In the genomic region with DNA sequence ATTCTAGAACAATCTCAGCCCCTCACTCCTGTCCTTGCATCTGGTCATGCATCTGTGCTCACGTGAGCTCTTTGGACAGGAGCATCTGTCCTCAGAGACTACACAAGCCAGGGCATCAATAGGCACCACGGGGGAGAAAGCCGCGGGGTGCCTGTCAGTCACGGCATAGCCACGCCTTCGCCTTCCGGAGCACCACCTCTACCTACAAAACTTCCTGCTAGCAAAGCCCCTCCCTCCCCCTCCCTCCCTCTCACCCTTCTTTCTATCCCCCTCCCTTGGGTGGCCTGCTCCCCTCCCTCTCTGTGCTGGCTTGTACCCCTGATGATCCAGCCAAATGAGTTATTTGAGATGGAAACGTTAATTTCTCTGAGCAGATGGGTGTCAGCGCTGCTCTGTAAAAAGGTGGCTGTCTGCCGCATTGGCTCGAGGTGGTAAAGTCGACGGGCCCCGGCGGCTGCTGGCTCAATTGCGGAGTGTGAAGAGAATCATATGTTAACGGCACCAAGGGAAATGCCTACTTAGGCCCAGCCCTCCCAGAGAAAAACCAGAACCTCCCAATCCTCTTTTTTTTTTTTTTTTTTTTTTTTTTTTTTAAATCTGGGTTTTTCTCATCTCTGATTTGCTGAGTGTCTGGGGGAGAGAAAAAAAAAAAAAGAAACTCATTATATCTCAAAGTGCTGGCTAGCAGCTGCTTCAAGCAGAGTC, we compare ENCODE assay signal across 8 mouse cellular contexts.
DNase-seq lines count a peak whose midpoint lies in the region; ATAC-seq and TF ChIP-seq lines count a peak whose summit lies in the region.

No protein-coding gene starts in this region.

- no peak for TF ChIP-seq POLR2A in spleen, adult 2 months (IDR thresholded peaks at IDR 0.05; ENCODE audit: low read depth, low read length)

- WGBS in spleen, adult 2 months = under 1% methylated on average over 18 of the region's 18 CpGs
- WGBS in embryonic facial prominence, embryonic 11.5 days = under 1% methylated on average over 18 of the region's 18 CpGs
- WGBS in lung, postnatal 0 days = 1% methylated on average over 18 of the region's 18 CpGs

- peak overlapping the region; percentile 50 for H3K4me2 ChIP-seq in embryonic facial prominence, embryonic 11.5 days (ENCODE audit: low read depth, low read length)
- peak overlapping the region; percentile 46 for H3K4me2 ChIP-seq in lung, postnatal 0 days (replicated peaks; ENCODE audit: low read depth, low read length)

- no peak for TF ChIP-seq CTCF in spleen, adult 2 months (IDR thresholded peaks at IDR 0.05; ENCODE audit: extremely low read depth, insufficient read depth, insufficient read length, insufficient replicate concordance)
- no peak for TF ChIP-seq CTCF in lung, postnatal 0 days (IDR thresholded peaks at IDR 0.05)

- H3K9ac ChIP-seq in embryonic facial prominence, embryonic 11.5 days (replicated peaks; ENCODE audit: low read length) = no peak overlapping the region; the same call in 1 of the 2 replicates
- no peak overlapping the region for H3K9ac ChIP-seq in lung, postnatal 0 days (replicated peaks; ENCODE audit: low read depth)

- H3K36me3 ChIP-seq in spleen, adult 2 months (ENCODE audit: control insufficient read depth, insufficient read depth, low read length) = no peaks in the 10 kb centered on the region
- no peaks in the 10 kb centered on the region for H3K36me3 ChIP-seq in embryonic facial prominence, embryonic 11.5 days (replicated peaks; ENCODE audit: control insufficient read depth, insufficient read depth, low read depth, low read length)
- H3K36me3 ChIP-seq in lung, postnatal 0 days (ENCODE audit: insufficient read depth, low read length) = no peaks in the 10 kb centered on the region

- H3K4me3 ChIP-seq in spleen, adult 2 months (ENCODE audit: extremely low read depth, insufficient read depth, insufficient read length) = peak overlapping the region; percentile 45; the same call in 1 of the 2 replicates
- 0 out of 2 replicates have a peak overlapping the region, but pooled peaks have one; percentile 20 for H3K4me3 ChIP-seq in embryonic facial prominence, embryonic 11.5 days (ENCODE audit: low read depth, low read length)
- peak overlapping the region; percentile 23 for H3K4me3 ChIP-seq in lung, postnatal 0 days (ENCODE audit: low read depth, low read length)

- DNase-seq in spleen, adult 2 months (ENCODE audit: low read depth in 1 of 2, low spot score in 2 of 2) = peak; percentile 22 to 55
- DNase-seq in spleen, postnatal 4 days (ENCODE audit: low spot score in 2 of 2) = no peak
- peak; percentile 59 for DNase-seq in embryonic facial prominence, embryonic 11.5 days (ENCODE audit: low spot score)
- peak; percentile 63 to 65 for DNase-seq in heart, postnatal 10 days
- peak; percentile 54 to 66 for DNase-seq in layer of hippocampus, adult 8-10 months (ENCODE audit: low spot score in 2 of 2)
- DNase-seq in lung, postnatal 0 days (ENCODE audit: low spot score) = peak; percentile 58
- DNase-seq in right cerebral cortex, postnatal 10 days (ENCODE audit: low spot score in 2 of 2) = peak; percentile 82 to 88
- no peak for DNase-seq in gastrocnemius, postnatal 4 days (ENCODE audit: low spot score in 2 of 2)

- H3K27ac ChIP-seq in spleen, adult 2 months (ENCODE audit: insufficient read depth, low read length) = no peak overlapping the region
- no peak overlapping the region for H3K27ac ChIP-seq in embryonic facial prominence, embryonic 11.5 days (replicated peaks; ENCODE audit: low read depth, low read length)
- H3K27ac ChIP-seq in lung, postnatal 0 days (ENCODE audit: low read length) = no peak overlapping the region

- ATAC-seq in embryonic facial prominence, embryonic 11.5 days (replicated peaks; ENCODE audit: insufficient number of reproducible peaks, low FRiP score, low TSS enrichment, low read depth) = no peak
- ATAC-seq in lung, postnatal 0 days = peak; percentile 8; the same call in 1 of the 2 replicates

- no peaks in the 10 kb centered on the region; the same call in 1 of the 2 replicates for H3K4me1 ChIP-seq in spleen, adult 2 months (ENCODE audit: control insufficient read depth, insufficient read depth, insufficient read length)
- no peaks in the 10 kb centered on the region for H3K4me1 ChIP-seq in embryonic facial prominence, embryonic 11.5 days (ENCODE audit: control insufficient read depth, insufficient read depth, low read length)
- peaks cover 7% of the 10 kb centered on the region for H3K4me1 ChIP-seq in lung, postnatal 0 days (ENCODE audit: insufficient read depth, low read depth, low read length)

- peaks cover 4% of the 10 kb centered on the region; the same call in 1 of the 2 replicates for H3K27me3 ChIP-seq in spleen, adult 2 months (ENCODE audit: control insufficient read depth, insufficient read depth, low read length)
- H3K27me3 ChIP-seq in embryonic facial prominence, embryonic 11.5 days (ENCODE audit: control insufficient read depth, insufficient read depth, low read length) = no peaks in the 10 kb centered on the region
- H3K27me3 ChIP-seq in lung, postnatal 0 days (replicated peaks; ENCODE audit: insufficient read depth, low read length) = peaks cover 7% of the 10 kb centered on the region; the same call in 1 of the 2 replicates

- TF ChIP-seq EP300 in lung, postnatal 0 days (IDR thresholded peaks at IDR 0.05) = no peak

- intact Hi-C loops in heart, postnatal 10 days (cut with DNase I) = loop anchor here (2.0 kb wide), 1 partner anchor 58 kb away; no protein-coding TSS in a partner anchor

- H3K9me3 ChIP-seq in embryonic facial prominence, embryonic 11.5 days (replicated peaks; ENCODE audit: control insufficient read depth, low read length) = no peaks in the 10 kb centered on the region
- H3K9me3 ChIP-seq in lung, postnatal 0 days (ENCODE audit: low read length) = no peaks in the 10 kb centered on the region

Comparison
In these comparisons a context has a peak if more than half of its experiments do, and no peak if none do; other contexts are left out.
1. DNase-seq: peak in spleen, adult 2 months (2 of 2), embryonic facial prominence, embryonic 11.5 days (single experiment), heart, postnatal 10 days (2 of 2), layer of hippocampus, adult 8-10 months (2 of 2), lung, postnatal 0 days (single experiment) and right cerebral cortex, postnatal 10 days (2 of 2); none in spleen, postnatal 4 days (0 of 2) and gastrocnemius, postnatal 4 days (0 of 2).
2. Peak in every context shown above with its lines, with median percentiles within 50 percentile points of each other: H3K4me3 ChIP-seq.